Mouse (Mus musculus): ENCODE data around the gene Farp1.
"Not testable (repeated sequence)": the region's sequence is repeated elsewhere in the genome, so short reads cannot be mapped to it uniquely, and the experiment has no call there.

Gene Farp1

DNA sequence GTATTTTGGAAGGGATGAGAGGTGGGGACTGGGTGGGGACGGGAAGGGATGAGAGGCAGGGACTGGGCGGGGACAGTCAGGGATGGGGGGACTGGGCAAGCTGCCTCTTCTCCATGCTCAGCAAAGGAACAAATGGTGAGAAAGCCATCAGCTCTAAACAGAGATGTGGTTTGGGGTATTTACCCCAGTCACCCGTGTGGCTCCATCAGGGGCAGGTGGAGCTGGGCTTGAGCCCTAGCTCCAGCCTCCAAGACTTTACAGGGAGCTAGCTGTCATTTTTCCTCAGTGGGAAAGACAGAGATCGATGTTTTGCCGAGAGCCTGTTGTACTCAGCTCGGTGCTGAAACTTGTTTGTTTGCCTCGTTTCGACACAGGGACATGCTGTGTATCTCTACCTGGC is 148.0 kb downstream of the Farp1 start:
- DNase-seq (ENCODE audit: low read depth, low spot score), result no peak

DNA sequence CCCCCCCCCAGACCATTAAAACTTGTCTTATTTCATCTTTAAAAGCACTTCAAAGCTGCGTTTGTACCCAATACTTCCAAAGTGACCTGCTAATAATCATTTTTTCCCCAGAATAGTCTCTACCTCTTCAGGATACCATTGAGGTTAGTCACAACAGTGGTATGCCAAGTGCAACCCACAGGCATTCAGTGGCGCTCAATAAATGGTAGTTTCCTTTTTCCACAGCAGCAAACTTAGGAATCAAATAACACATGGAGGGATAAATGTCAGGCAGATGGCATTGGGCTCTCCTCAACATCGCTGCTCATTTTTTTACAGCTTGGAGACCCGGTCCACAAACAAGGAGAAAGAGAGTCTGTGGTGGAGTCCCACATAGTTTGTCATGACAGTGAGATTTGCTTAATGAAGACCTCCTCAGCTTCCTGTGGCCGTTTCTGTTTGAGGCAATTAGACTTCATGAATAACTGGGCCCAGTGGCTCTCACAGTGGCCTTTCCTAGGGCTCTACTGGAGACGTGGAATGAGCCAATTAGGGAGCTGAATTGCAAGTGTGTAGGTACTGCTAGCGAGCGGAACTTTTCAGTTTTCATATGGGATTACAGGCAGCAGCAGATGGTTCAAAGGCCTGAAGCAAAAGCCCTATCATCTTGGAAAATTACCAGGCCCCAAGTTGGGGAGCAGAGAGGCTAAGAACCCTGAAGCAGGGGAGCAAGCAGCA is 148.6 kb downstream of the Farp1 start:
- no peak for DNase-seq (ENCODE audit: low read depth, low spot score)

DNA sequence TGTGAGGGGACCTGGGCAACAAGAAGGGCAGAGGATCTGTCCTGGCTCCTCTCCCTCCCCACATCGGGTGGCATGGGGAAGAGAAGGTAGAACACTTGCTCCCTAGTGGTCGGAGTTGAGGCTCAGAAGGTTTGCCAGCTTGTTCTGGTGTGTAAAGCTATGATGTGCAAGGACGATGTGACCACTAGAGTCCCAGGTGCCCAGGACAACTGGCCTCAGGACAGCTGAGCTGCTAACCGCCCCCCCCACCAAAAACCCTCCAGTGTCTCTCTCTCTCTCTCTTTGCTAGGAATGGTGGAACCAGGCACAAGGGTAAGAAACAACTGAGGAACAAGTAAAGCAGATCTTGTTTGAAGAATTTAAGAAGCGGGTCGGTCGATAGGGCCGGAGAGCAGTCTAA is 149.4 kb downstream of the Farp1 start:
- no peak for DNase-seq (ENCODE audit: low read depth, low spot score)

DNA sequence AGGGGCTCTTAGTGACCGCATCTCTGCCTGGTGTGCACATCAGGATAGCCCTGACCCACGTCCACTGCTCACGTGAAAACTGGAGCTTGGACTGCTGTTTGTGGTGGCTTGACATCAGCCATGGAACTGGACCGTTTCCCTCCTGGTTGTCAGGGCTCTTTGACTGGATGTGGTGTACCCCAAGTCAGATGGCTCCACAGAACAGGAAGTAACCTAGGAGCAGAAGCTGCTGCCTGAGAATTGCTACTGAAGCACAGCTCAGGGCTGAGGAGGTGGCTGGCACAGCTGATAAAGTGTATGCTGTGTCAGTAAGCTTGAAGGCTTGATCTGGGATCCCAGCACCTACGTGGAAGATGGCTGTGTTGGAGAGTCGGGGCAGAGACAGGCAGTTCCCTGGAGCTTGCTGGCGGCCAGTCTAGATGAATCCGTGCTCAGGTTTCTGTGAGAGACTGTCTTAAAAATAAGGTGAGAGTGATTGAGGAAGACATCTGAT is 151.4 kb downstream of the Farp1 start:
- DNase-seq (ENCODE audit: low read depth, low spot score), result no peak

DNA sequence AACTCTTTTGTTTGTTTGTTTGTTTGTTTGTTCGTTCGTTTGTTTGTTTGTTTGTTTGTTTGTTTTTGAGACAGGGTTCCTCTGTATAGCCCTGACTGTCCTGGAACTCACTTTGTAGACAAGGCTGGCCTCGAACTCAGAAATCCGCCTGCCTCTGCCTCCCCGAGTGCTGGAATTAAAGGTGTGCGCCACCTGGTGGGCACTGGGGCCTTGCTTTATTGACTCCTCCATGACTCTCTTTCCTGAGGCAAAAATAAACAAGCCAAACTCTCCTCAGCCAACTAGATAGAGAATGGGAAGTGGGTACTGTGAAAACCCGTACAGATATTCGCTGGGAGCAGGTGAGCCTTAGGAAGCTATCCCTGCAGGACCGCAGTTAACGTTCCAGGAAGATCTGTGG is 154.8 kb downstream of the Farp1 start:
- DNase-seq (ENCODE audit: low read depth, low spot score), result not testable (repeated sequence)

DNA sequence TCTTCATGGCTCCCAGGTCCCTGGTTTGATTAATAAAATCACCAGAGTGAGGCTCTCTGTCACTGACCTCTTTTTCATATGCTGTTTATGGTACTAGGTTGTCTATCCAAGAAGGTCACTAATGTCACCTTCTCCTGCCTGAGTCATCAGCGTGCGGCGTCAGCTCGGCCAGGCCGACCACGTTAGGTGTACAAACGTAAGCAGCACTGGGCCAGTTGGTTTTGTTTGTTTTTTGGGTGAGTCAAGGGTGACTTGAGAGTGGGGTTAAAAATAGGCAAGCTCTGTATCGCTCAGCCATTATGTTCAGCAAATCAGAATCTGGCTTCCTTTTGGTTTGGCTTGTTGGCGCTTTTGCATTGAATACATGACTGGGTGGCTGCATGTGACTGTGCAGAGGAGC is 155.4 kb downstream of the Farp1 start:
- no peak for DNase-seq (ENCODE audit: low read depth, low spot score)

DNA sequence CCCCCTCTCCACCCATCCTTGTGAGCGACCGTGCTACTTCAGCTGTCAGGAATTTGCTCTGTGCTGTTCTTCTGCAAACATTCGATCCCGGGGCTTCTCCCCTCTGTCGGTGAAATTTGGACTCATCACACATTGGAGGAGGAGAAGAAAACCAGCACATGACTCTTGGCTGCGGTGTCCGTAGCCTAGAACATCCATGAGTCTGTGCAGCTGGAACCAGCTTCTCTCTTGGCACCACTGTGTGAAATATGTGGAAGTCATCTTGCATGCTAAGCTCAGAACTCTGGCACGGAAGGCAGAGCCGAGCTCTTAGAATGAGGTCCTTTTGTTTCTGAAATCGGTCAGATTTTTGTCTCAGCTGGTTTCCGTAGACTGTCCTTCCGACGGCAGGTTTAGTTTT is 156.7 kb downstream of the Farp1 start:
- DNase-seq (ENCODE audit: low read depth, low spot score), result no peak

DNA sequence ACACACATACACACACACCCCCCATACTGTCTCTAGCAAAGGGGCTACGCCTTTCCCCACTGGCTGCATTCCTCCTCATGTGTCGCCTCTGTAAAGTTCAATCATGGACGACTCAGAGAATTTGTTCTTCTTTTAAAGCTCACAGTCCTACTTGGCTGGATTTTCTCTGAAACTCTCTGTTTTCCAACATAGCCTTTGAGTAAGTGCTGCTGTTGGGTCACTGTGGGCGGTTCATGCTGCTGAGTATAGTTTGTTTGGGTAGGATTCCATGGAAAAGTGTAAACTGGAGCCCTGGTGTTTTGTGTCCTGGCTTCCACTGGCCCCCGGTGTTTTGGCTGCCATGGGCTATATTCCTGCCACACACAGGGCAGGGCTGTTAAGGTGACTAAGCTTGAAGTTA is 157.4 kb downstream of the Farp1 start:
- DNase-seq (ENCODE audit: low read depth, low spot score), result no peak

DNA sequence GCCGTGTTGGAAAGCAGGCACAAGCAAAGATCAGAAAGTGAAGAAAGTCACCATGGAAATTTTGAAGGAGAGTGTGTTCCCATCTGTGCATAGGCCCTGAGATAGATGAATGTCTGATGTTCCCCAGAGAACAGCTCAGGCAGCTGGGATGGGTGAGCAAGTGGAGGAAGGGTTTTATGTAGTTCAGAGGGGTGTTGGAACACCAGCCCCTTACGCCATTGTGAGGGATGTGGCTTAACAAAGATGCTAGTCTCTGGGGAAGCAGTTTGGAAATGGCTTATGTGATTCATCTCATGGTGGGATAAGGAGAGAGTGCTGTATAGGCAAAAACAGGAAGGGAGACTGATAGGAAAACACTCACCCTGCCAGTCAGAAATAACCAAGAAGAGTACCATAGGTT is 159.0 kb downstream of the Farp1 start:
- DNase-seq (ENCODE audit: low read depth, low spot score), result no peak

DNA sequence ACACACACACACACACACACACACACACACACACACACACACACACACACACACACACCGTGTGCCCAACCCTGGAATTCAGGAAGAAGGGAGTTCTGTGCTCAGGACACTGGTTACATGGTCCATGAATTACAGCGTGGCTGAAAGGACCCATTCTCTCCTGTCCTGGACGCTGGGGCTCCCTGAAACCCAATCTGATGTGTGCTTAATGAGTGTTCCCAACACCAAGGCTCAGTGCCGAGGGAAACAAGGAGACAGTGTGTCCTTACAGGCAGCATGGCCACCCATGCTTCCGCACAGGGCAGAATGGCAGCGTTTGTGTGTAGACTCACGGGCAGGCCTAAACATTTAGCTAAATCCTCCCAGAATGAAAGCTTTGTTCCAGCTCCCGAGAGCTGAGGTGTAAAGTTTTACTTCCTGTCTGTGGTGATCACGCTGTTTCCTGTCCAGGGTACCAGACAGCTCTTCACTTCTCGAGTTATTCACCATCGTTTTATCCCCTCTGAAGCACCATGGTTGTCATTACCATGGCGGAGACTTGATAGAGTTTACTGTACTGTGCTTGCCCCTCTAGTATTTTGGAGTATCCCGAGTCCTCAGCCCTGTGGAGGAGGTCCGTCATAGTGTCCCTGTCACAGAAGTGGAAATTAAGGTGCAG is 164.0 kb downstream of the Farp1 start:
- DNase-seq (ENCODE audit: low read depth, low spot score), result no peak

- DNase-seq (ENCODE audit: low read depth, low spot score), result no peak
Observed at GRCm38 (mm10) chr14:121199789-121200188, 164.8 kb downstream of the Farp1 start.

DNA sequence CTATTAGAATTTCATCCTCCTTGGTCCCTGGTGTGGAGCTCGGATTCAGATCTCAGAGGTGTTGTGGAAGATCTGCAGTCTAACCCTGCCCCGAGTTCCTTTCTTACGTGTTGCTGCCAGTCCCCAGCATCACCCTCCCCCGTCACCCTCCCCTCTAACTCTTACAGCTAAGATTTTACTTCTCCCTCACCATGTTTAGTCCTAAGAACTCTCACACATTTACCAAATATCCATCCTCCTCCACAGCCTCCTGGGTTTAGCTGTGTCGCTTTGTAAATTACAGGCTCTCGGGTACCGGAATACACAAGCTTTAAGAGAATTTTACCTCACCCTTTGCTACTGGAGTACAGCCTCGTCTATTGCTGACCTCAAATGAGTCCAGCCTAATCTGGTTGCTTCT is 165.4 kb downstream of the Farp1 start:
- DNase-seq (ENCODE audit: low read depth, low spot score), result no peak

- DNase-seq (ENCODE audit: low read depth, low spot score), result no peak
Observed at GRCm38 (mm10) chr14:121201178-121201577, 166.2 kb downstream of the Farp1 start.

DNA sequence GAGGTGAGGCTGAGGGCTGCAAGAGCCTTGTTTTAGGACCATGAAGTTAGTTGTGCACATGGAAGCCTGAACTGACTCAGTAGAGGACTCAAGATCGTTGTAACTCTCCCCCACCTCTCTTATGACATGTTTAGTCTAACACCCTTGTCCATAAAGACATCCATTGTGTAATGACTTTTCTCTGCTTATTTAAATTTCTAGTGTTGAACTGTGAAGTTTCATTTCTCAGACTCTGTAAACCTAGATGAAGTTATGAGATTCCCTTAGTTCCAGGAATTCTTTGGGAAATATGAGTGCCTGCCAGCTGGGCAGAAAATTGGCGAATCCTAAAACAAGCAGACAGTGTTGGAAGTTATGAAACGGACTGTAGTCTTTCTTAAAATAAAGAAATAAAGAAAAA is 170.5 kb downstream of the Farp1 start:
- DNase-seq (ENCODE audit: low read depth, low spot score), result no peak

DNA sequence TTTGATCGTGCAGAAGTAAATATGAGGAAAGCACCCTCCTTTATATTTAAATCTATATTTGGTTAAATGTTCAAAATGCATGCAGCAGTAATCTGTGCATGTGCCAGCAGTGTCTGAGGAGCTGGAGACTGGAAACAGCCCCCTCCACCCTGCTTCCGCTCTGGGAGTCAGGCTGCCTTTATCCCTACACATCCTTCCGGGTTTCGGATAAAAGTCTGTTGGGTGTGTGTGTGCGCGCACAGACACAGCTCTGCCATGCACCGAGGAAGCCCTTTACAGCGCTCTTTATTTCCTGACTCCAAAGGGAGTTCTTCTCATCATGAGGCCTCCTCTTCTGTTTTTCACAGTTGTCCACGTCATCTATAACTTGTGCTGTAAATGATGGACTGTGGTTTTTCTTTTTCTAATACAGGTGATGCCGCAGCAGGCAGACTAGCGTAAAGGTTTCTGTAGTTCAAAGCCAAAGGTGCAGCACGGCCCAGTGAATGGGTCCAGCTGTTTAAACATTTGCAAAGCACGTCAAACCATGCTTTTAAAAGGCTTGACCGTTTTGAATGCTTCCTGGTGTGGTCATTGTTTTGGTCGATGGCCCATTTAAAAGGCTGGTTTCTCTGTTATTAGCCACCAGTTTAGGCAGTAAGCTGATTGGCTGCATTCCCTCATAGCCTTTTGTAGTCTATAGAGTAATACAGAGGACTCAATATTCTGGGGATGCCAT is 172.6 kb downstream of the Farp1 start:
- DNase-seq (ENCODE audit: low read depth, low spot score), result no peak

- no peak for DNase-seq (ENCODE audit: low read depth, low spot score)
Observed at GRCm38 (mm10) chr14:121208159-121208515, 173.1 kb downstream of the Farp1 start.

- no peak for DNase-seq (ENCODE audit: low read depth, low spot score)
Observed at GRCm38 (mm10) chr14:121210318-121210717, 175.3 kb downstream of the Farp1 start.

- no peak for DNase-seq (ENCODE audit: low read depth, low spot score)
Observed at GRCm38 (mm10) chr14:121213650-121214049, 178.7 kb downstream of the Farp1 start.

GRCm38 (mm10) chr14:121214636-121215257 is 179.7 kb downstream of the Farp1 start:
- no peak for DNase-seq (ENCODE audit: low read depth, low spot score)

- DNase-seq (ENCODE audit: low read depth, low spot score), result no peak
Observed at GRCm38 (mm10) chr14:121215817-121216216, 180.8 kb downstream of the Farp1 start.

DNA sequence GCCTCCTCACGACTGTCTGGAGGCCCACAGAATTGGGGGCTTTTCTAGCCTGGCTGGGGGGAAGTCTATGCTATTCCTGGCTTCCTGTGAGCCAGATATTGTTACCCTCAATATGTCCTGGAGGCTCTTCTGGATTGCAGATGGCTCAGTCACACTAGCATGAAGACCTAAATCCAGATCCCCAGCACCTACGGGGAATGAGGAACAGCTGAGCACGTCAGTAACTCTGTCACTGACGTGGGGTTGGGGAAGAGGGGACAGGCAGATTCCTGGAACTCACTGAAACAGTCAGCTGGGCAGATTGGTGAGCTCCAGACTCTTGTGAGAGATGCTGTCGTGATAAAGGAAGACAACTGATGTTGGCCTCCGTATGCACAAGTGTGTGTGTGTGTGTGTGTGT is 181.7 kb downstream of the Farp1 start:
- no peak for DNase-seq (ENCODE audit: low read depth, low spot score)

DNA sequence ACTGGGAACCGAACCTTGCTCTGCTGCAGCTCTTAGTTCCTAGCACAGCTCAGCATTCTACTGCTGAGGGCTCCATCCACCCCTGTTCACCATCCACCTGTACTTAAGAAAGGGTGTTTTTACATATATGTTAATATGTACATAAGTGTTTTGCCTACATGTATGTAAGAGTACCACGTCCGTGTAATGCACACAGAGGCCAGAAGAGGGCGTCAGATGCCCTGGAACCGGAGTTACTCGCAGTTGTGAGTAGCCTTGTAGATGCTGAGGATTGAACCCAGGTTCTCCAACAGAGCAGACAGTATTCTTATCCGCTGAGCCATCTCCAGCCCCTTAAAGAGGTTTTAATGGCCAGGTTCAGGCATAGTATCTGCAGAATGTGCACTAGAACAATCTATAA is 183.6 kb downstream of the Farp1 start:
- no peak for DNase-seq (ENCODE audit: low read depth, low spot score)
